Mouse (Mus musculus) testis, adult 2 months (tissue): ENCODE measurements at regions not wholly inside any gene's neighbourhood (a gene's known extent, or its start where the extent isn't known, plus 50 kb on each side); places are given as distances from the start of the nearest gene placed in this dataset.
"Not testable (repeated sequence)": the region's sequence is repeated elsewhere in the genome, so short reads cannot be mapped to it uniquely, and the experiment has no call there.

Experiments
- H3K27ac ChIP-seq: fragments of 200-500 bp; 2 replicates; pipeline ENCODE4 v1.5.1; 2012; ENCODE audit warnings: low read depth, low read length; ENCODE audit not compliant: control insufficient read depth, insufficient read depth
- H3K27me3 ChIP-seq: fragments of 200-500 bp; 2 replicates; pipeline ENCODE4 v1.6.1; 2012; ENCODE audit warnings: mild to moderate bottlenecking, low read length, moderate library complexity; ENCODE audit not compliant: control insufficient read depth, insufficient read depth
- H3K36me3 ChIP-seq: fragments of 200-500 bp; 2 replicates; pipeline ENCODE4 v1.6.1; 2012; ENCODE audit warnings: mild to moderate bottlenecking, low read length; ENCODE audit not compliant: control insufficient read depth, insufficient read depth
- H3K4me1 ChIP-seq: fragments of 200-500 bp; 2 replicates; pipeline ENCODE4 v1.6.1; 2012; ENCODE audit warnings: low read length; ENCODE audit not compliant: control insufficient read depth, insufficient read depth
- H3K4me3 ChIP-seq: fragments of 200-500 bp; 2 replicates; pipeline ENCODE4 v1.5.1; 2012; ENCODE audit warnings: low read depth, mild to moderate bottlenecking, low read length, moderate library complexity, mixed read lengths; ENCODE audit not compliant: control insufficient read depth
- CTCF ChIP-seq: fragments of 200-500 bp; IDR thresholded peaks from 2 replicates; pipeline ENCODE4 v1.5.1; 2012; ENCODE audit warnings: low read depth, mild to moderate bottlenecking, inconsistent platforms, low read length, moderate library complexity; ENCODE audit not compliant: control insufficient read depth, insufficient read depth, insufficient replicate concordance
- POLR2A ChIP-seq: fragments of 200-500 bp; IDR thresholded peaks from 2 replicates; pipeline ENCODE4 v1.6.1; 2012; ENCODE audit warnings: low read depth, mild to moderate bottlenecking, inconsistent platforms, low read length, moderate library complexity; ENCODE audit not compliant: control insufficient read depth

DNA sequence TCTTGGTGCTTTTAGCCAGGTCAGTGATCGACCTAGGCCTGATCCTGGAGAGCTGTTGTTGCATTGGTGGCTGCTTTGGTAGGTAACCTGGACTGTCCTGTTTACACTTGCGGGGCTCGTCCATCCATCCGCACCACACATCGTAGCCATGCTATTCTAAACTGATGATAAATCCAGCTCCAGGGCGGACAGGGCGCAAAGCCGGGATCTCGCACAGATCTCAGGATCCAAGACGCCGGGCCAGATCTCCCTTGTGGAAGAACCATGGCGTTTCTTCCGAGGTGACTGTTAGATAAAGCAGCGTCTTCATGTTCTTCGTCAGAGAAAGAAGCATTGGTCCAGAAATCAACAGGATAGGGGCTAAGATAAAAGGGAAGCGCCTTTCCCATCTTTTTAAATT, 115.6 kb downstream of the Sec16b start:
- not testable (repeated sequence) for H3K36me3 ChIP-seq, H3K27ac ChIP-seq, H3K4me3 ChIP-seq, H3K4me1 ChIP-seq, H3K27me3 ChIP-seq

DNA sequence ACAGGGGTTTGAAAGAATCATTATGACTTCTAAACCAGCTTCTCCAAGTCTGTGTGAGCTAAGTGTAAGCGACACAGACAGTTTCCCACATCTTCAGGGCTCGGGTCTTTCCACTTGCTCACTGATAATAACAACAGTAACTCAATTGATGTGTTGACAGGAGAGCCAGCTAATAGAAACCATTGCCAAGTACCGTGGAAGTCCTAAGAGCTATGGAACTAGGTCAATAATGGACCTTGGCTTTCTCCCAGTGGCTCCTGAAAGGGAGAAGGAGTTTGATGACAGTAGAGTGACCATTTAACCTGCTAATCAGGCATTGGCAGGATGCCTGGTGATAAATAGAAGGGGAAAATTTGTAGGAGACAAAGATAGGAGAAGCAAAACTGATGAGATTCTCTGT, 126.1 kb downstream of the Sec16b start:
- Histone ChIP-seq H3K36me3 (no peaks in the 10 kb centered on the region), H3K27me3 (no peaks in the 10 kb centered on the region), H3K4me3 (no peak overlapping the region), H3K27ac (no peak overlapping the region), H3K4me1 (no peaks in the 10 kb centered on the region)
- TF ChIP-seq POLR2A (no peak), CTCF (no peak)

DNA sequence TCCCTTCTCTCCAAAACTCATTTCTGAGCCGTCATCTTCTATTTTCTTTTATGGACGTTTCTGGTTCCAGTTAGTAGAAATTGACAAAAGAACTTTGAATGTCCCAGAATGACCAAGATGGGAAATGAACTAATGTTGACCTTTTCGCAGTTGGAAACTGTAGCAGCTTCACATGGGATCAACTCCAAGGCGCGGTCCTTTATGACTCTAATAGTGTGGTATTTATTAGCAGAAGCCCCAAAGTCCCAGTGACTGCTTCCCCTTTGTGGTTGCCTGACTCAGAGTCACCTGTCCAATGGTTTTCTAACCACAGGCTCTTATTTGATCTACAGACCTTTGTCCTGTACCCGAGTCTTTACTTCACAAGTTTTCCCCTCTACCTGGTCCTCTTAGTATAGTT, 126.9 kb downstream of the Sec16b start:
- Histone ChIP-seq H3K27me3 (no peaks in the 10 kb centered on the region), H3K27ac (no peak overlapping the region), H3K4me1 (no peaks in the 10 kb centered on the region), H3K4me3 (no peak overlapping the region), H3K36me3 (no peaks in the 10 kb centered on the region)
- TF ChIP-seq POLR2A: no peak
- no peak for TF ChIP-seq CTCF

GRCm38 (mm10) chr1:157635776-157636175, 129.2 kb downstream of the Sec16b start:
- no peak overlapping the region for H3K4me3 ChIP-seq
- no peaks in the 10 kb centered on the region for H3K27me3 ChIP-seq
- H3K27ac ChIP-seq: no peak overlapping the region
- no peaks in the 10 kb centered on the region for H3K36me3 ChIP-seq
- TF ChIP-seq CTCF: no peak
- TF ChIP-seq POLR2A: no peak
- H3K4me1 ChIP-seq: no peaks in the 10 kb centered on the region

DNA sequence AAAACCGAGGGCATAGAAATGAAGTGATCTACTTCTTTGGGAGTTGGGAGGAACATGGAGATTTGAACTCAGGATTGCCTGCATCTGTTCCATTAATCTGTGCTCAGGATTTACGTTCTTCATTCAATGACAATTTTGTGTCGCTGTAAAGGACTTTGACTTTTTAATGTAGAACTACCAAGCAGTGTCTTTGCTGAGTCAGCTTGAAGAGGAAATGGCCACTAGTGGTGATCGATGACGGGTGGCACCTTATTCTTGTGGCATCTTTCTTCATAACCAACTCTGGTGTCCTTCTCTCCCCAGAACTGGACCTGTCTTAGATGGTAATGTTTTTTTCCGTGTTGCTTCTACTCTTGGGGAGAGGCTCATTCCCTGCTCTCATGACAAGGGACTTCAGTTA, 137.0 kb downstream of the Sec16b start:
- H3K4me1 ChIP-seq: peaks cover under 1% of the 10 kb centered on the region; the same call in 1 of the 2 replicates
- no peak overlapping the region for H3K4me3 ChIP-seq
- TF ChIP-seq CTCF (no peak), POLR2A (no peak)
- no peaks in the 10 kb centered on the region for H3K27me3 ChIP-seq
- no peaks in the 10 kb centered on the region for H3K36me3 ChIP-seq
- no peak overlapping the region for H3K27ac ChIP-seq

- Histone ChIP-seq H3K4me1 (peaks cover 6% of the 10 kb centered on the region), H3K36me3 (no peaks in the 10 kb centered on the region), H3K4me3 (no peak overlapping the region), H3K27me3 (no peaks in the 10 kb centered on the region), H3K27ac (no peak overlapping the region)
- TF ChIP-seq CTCF: no peak
- TF ChIP-seq POLR2A: no peak
These were observed 139.3 kb downstream of the Sec16b start for GRCm38 (mm10) chr1:157645682-157646421.

GRCm38 (mm10) chr1:157655446-157655845, 148.9 kb downstream of the Sec16b start:
- no peak overlapping the region for H3K4me3 ChIP-seq
- H3K27ac ChIP-seq: no peak overlapping the region
- no peaks in the 10 kb centered on the region for H3K4me1 ChIP-seq
- H3K27me3 ChIP-seq: no peaks in the 10 kb centered on the region
- TF ChIP-seq CTCF (no peak), POLR2A (no peak)
- no peaks in the 10 kb centered on the region for H3K36me3 ChIP-seq

DNA sequence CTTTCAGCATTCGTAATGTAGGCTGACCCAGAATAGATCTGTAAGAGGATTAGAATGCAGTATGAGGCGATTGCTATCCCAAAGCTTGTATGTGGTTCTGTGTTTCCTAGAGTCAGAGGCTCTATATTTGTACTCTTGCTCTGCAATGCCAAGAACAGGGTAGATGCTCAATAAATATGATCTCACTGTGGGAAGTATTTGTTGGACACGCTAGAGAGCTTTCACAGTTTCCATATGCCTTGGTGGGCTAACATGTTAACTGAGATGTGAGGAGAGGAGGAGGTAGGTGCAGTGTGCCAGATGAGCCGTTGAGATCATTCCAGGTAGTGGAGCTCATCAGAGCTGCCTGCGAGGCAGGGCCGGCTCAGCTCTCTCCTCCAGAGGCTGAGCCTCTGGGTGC, 163.1 kb downstream of the Sec16b start:
- no peak for TF ChIP-seq CTCF
- no peak for TF ChIP-seq POLR2A
- H3K4me3 ChIP-seq: no peak overlapping the region
- H3K27ac ChIP-seq: no peak overlapping the region
- H3K36me3 ChIP-seq: no peaks in the 10 kb centered on the region
- H3K4me1 ChIP-seq: no peaks in the 10 kb centered on the region
- H3K27me3 ChIP-seq: no peaks in the 10 kb centered on the region
